Mouse (Mus musculus): ENCODE data around the gene Hsd11b1. TPM values are rescaled to one million over a fixed set of nuclear protein-coding genes. Genes with fewer than 3 reads are reported as not detected.

The Hsd11b1 gene
- polyA plus RNA-seq, 1 experiment from 2014 or later, result 0.91 TPM

Other genes with a start within 250 kb of the Hsd11b1 start
- gene Syt14, start 228.3 kb downstream of the Hsd11b1 start, polyA plus RNA-seq (2015; fragmentation: Nextera tagmentation; extraction: Ambion mirVana), result 1.3 and 1.4 TPM in 2 replicates
- 5.0 and 9.2 TPM in 2 replicates for gene Diexf, start 133.8 kb downstream of the Hsd11b1 start, polyA plus RNA-seq (2015; fragmentation: Nextera tagmentation; extraction: Ambion mirVana)
- 95.0 and 106 TPM in 2 replicates for gene Irf6, start 111.0 kb downstream of the Hsd11b1 start, polyA plus RNA-seq (2015; fragmentation: Nextera tagmentation; extraction: Ambion mirVana)
- gene A130010J15Rik, start 96.0 kb downstream of the Hsd11b1 start, polyA plus RNA-seq (2015; fragmentation: Nextera tagmentation; extraction: Ambion mirVana), result 13.0 and 13.7 TPM in 2 replicates
- gene Traf3ip3, start 62.4 kb downstream of the Hsd11b1 start, polyA plus RNA-seq (2015; fragmentation: Nextera tagmentation; extraction: Ambion mirVana), result 3.4 and 4.0 TPM in 2 replicates
- gene Lamb3, start 56.4 kb downstream of the Hsd11b1 start, polyA plus RNA-seq (2015; fragmentation: Nextera tagmentation; extraction: Ambion mirVana), result 4.1 and 4.3 TPM in 2 replicates
- 20.0 and 25.1 TPM in 2 replicates for gene G0s2, start 9.1 kb upstream of the Hsd11b1 start, polyA plus RNA-seq (2015; fragmentation: Nextera tagmentation; extraction: Ambion mirVana)
- gene Camk1g, start 106.2 kb upstream of the Hsd11b1 start, polyA plus RNA-seq (2015; fragmentation: Nextera tagmentation; extraction: Ambion mirVana), result 4.7 and 5.2 TPM in 2 replicates